Mouse (Mus musculus) retina, adult 2 months (tissue): ENCODE data around the gene Ly6g.
"Not testable (repeated sequence)": the region's sequence is repeated elsewhere in the genome, so short reads cannot be mapped to it uniquely, and the experiment has no call there.

Source experiments
- DNase-seq: peaks from one replicate; pipeline ENCODE4 v3.0.0-alpha.2; 2012; ENCODE audit warnings: low read depth, low spot score

Gene Ly6g

GRCm38 (mm10) chr15:75154940-75155339, at the start of gene Ly6g:
TSS of gene Ly6g (plus strand) at chr15:75155240.
- no peak for DNase-seq

GRCm38 (mm10) chr15:75110424-75110823, 44.6 kb upstream of the Ly6g start:
- DNase-seq = not testable (repeated sequence)

- DNase-seq = not testable (repeated sequence)
These were observed 43.0 kb upstream of the Ly6g start, which contains the start of gene Ly6c2 for GRCm38 (mm10) chr15:75111861-75112630. TSS of gene Ly6c2 (minus strand) at chr15:75111970.

- DNase-seq = no peak
These were observed 38.5 kb upstream of the Ly6g start for GRCm38 (mm10) chr15:75116525-75116924.

- DNase-seq = not testable (repeated sequence)
These were observed 37.6 kb upstream of the Ly6g start for GRCm38 (mm10) chr15:75117481-75117880.

- DNase-seq = not testable (repeated sequence)
These were observed 36.3 kb upstream of the Ly6g start for GRCm38 (mm10) chr15:75118742-75119141.

GRCm38 (mm10) chr15:75120066-75120465, 35.0 kb upstream of the Ly6g start:
- DNase-seq = no peak

- DNase-seq = not testable (repeated sequence)
These were observed 22.7 kb upstream of the Ly6g start for GRCm38 (mm10) chr15:75132346-75132745.

- DNase-seq = not testable (repeated sequence)
These were observed 19.8 kb upstream of the Ly6g start for GRCm38 (mm10) chr15:75135090-75135783.

GRCm38 (mm10) chr15:75137739-75138138, 17.3 kb upstream of the Ly6g start:
- not testable (repeated sequence) for DNase-seq

- DNase-seq = not testable (repeated sequence)
These were observed 13.2 kb upstream of the Ly6g start for GRCm38 (mm10) chr15:75141812-75142360.

GRCm38 (mm10) chr15:75143735-75144134, 11.3 kb upstream of the Ly6g start:
- no peak for DNase-seq

GRCm38 (mm10) chr15:75153087-75153486, 2.0 kb upstream of the Ly6g start:
- DNase-seq = no peak

- no peak for DNase-seq
These were observed 2.6 kb downstream of the Ly6g start for GRCm38 (mm10) chr15:75157646-75158045.

- peak; percentile 8 for DNase-seq
These were observed 20.5 kb downstream of the Ly6g start for GRCm38 (mm10) chr15:75175506-75175905.

- no peak for DNase-seq
These were observed 31.3 kb downstream of the Ly6g start for GRCm38 (mm10) chr15:75186291-75186690.

GRCm38 (mm10) chr15:75189116-75189515, 34.1 kb downstream of the Ly6g start:
- no peak for DNase-seq

GRCm38 (mm10) chr15:75190560-75190959, 35.5 kb downstream of the Ly6g start:
- DNase-seq = not testable (repeated sequence)
